Mouse (Mus musculus) lung, adult 2 months (tissue): ENCODE results near the gene Slc4a4.

Source experiments
- CTCF ChIP-seq: fragments of 200-500 bp; IDR thresholded peaks from 2 replicates; pipeline ENCODE4 v1.5.1; 2011; ENCODE audit warnings: mild to moderate bottlenecking, low read length, control low read depth; ENCODE audit not compliant: insufficient read depth
- POLR2A ChIP-seq: fragments of 200-500 bp; IDR thresholded peaks from 2 replicates; pipeline ENCODE4 v1.6.1; 2011; ENCODE audit warnings: low read depth, mild to moderate bottlenecking, control low read depth, low read length, borderline replicate concordance; ENCODE audit errors: extremely low read depth

DNA sequence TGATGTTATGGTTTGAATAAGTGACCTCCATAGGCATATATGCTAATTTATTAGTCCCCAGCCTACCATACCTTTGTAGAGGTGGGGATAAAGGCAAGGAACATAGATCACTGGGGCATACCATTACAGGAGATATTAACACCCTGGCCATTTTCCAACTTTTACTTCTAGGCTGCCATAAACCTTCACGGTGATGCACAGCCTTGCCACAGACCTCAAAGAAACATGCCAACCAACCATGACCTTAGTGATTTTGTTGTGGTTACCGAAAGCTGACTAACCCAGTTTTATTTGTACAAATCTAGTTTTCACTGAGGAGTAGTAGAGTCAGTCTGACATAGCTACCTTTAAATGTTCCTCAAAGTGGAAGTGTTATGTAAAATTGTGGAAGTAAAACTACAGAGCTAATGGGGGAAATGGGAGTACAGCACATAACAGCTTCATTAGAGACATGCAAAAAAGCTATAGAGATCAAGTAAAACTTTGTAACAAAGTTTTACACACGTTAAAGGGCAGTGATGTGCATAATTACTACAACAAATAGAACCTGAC is 393.8 kb downstream of the Slc4a4 start:
- TF ChIP-seq CTCF (no peak), POLR2A (no peak)
